Mouse (Mus musculus) left cerebral cortex, postnatal 4 days (tissue): ENCODE data around the gene Ift122. TPM values are rescaled to one million over a fixed set of nuclear protein-coding genes. Genes with fewer than 3 reads are reported as not detected.

Source experiments
- DNase-seq: peaks from one replicate; pipeline ENCODE4 v3.0.0-alpha.2; 2022
- intact Hi-C: fragments of 180-260 bp; cut with DNase I; formaldehyde crosslinking; loops from one replicate; pipeline ENCODE4 v1.15.1; 2025
- total RNA-seq, 2 experiments: library from RNA; stranded (reverse); gene quantifications; 2 replicates each; pipeline ENCODE4 v1.2.3; 2021

Ift122 gene
- total RNA-seq, 2 experiments from 2014 or later = 28.9 to 35.8 TPM

DNA sequence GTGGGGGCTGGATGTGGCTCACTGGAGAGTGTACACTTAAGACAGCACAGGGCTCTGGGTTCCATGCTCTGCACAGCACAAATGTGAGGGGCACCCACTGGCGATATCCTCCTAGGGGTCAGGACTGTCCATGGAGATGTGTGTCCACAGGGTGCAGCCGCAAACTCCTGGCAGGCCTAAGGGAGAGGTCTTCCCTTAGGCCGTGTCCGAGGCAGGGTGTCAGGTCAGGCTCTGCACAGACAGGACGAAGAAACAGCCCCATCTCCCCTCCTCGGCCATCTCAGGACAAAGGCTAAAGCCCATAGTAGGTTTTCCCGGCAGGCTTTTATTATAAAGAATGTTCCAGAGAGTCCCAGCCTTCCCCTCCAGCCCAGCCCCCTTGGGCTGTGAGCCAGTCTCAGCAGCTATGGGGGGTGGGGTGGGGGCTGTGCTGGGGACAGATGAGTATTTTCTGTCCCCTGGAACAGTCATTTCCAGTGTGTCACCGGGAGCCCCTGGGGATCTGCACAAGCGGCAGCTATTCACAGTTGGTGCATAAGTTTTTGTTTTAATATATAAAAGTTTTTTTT, 101.3 kb downstream of the Ift122 start:
- intact Hi-C loops = no loop called here
- DNase-seq = no peak

DNA sequence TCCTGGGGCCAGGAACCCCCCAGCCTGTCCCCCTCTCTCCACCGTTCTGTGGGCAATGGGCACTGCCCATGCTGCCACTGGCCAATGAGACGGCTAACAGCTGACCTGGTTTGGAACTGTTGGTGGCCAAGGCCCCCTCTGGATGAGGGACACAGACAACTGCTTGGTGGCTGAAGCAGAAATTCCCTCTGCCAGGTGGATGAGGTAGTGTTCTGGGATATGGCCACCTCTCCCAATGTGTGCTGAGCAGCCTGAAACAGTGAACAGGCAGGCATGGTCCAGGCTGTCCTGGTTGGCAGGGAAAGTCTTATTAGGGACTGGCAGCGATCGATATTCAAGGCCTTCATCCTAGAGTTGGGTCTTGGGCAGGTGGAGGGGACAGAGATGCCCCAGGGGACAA, 101.9 kb downstream of the Ift122 start:
- intact Hi-C loops = no loop called here
- DNase-seq = no peak

DNA sequence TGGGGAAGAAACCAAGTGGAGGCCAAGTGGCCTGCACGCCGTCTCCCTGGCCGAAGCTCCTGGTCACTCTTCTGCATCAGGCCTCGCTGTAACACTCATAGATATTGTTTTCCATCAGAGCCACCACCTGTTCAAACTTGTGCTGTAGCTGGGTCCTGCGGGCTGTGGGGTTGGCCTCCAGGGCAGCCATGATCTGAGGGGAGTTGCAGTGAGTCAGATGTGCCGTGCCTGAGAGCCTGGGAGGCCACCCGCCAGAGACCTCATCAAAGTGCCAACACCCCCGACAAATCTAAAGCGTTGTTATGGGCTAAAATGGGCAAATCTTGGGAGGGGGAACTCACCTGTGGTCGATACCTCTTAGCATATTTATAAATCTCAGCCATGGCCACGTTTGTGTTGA, 102.4 kb downstream of the Ift122 start:
- intact Hi-C loops = no loop called here
- no peak for DNase-seq

DNA sequence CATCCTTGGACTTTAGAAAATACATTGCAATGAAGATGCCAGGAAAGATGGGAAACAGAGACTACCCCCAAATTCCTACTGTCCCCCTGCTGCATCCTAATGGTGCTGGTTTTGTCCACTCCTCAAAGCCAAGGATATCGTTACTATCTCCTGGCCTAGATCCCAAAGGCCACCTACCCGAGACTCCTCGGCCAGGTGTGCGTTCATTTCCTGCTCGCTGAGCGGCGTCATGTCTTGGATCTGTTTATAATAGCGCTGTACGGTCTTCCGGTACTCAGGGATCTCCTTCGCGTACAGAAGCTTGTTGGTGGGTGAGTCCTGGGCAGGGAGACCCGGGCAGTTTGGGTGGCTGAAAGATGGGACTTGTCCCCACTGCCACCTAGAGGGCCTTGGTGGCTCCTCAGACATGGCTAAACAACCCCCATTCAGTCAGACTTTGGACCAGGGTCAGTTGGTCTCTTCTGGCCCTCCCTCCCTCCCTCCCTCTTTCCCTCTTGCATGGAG, 103.2 kb downstream of the Ift122 start:
- intact Hi-C loops = no loop called here
- no peak for DNase-seq

DNA sequence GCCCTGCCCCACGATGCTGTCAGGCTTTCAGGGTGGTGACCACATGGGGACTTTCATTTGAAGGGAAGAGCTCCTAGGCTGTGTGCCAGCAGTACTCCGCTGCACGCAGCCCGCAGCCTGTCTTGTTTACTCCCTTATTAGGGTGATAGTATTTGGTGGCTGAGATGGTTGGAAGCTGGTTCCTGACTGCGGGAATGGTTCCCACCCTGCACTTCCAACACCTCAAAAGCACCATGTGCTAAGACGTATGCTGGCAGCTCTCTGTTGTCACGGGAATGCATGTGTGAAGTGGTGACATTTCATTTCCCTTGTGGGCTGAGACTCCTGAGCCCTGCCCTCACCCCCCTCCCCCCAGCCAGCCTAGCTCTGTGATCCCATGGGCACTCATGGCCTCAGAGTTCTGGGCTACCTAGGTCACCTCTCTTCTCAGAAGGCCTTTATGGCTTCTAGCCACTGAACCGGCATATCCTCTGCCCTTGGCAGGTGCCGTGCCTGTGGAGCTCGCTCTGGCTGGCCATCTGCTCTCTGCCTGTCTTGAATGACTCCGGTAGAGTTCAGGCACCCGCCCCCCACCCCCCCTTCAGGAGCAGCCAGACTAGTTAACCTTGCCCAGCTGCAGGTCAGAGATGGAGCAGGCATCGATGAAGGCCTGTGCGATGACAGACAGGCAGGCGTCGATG, 103.8 kb downstream of the Ift122 start:
- intact Hi-C loops = no loop called here
- DNase-seq = peak; percentile 72

DNA sequence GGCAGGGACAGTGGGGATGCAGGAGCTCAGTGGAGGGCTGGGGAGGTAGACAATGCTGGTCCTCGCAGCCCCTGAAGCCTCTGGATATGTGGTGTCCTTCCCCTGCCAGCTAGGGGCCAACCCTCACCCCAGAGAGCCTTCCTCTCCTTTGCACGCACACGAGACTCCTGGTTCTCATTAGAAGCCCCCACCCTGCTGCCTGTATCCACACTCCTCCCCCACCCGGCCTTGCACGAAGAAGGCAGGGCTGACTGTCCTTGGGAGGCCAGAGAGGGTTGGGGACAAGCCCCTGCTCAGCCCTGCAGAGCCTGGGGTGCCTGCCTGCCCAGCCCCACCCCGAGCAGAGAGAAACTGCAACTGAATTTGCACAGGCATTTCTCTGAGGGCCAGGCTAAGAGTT, 104.4 kb downstream of the Ift122 start:
- intact Hi-C loops = no loop called here
- no peak for DNase-seq

DNA sequence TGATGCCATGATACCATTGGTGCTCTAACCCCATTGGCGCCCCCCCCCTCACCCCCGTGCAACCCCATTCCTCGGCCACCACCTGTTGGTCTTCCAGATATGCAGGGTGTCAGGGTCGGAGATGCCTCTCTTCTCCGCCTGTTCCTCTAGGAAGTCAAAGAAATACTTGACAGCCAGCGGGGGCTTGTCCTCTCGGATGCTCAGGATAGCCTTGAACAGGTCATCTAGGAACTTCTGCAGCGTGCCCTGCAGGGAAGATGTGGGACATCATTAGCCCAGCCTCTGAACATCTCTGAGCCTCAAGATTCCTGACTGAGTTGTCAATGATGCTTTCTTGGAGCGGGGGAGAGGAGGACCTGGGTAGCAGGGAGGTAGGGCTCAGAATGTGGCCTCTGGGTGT, 105.2 kb downstream of the Ift122 start:
- no peak for DNase-seq
- intact Hi-C loops = no loop called here

DNA sequence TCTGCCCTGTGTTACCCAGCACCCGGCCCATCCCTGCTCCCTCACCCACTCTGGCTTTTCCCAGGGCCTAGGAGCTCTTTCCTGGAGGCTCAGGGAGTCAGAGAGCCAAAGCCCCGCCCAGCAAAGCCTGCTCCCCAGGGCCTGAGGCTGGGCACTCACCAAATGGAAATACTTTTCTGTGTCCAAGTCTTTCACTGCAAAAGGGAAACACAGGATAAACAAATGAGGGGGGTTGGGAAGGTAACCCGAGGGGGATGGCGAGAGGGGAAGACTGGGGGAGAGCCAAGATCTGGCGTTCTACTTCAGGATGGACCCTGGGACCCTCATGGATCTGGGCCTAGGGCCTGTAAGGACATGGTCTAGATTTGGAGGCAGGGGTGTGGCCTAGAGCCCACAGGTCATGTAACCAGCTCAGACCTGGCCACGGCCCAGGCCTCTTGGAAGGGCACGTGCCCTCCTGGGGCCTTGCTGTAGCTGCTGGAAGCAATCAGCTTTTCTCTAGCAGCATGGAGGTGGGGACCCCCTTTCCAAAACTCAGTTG, 106.0 kb downstream of the Ift122 start:
- DNase-seq = peak; percentile 63
- intact Hi-C loops = no loop called here

DNA sequence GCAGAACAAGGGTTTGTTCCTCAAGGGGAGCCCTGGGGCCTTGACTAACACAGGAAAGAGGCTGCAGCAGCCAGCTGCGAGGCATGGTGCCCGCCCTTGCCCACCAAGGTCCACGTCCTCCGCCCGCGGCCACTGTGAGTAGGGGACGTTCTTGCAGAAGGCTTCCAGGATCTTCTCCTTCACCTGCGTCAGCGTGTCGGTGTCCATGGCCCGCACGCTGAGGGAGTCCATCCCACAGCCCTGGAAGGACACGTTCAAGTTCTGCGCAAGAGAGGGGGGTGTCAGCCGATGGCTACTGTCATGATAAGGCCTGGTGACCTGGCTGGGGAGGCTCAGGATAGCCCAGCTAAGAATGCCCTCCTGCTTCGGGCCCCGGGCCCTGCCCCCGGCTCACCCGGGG, 107.1 kb downstream of the Ift122 start:
- intact Hi-C loops = no loop called here

DNA sequence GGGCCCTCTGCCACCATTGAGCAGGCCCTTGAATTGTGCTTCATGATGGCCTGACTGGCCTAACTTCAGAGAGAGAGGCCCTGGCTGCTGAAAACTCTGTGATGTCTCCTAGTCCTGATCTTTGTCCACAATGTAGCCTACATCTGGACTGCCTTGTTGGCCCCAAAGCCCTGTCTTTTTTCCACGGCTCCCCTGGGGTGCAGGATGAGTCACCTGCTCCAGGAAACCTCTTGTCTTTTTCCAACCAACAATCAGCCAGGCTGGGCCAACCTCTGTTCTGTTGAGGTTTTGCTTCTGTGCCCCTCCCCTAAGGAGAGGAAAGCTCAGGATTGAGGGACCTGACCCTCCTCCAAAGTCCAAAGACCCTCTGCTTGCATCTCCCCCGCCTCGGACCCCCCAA, 108.5 kb downstream of the Ift122 start:
- no peak for DNase-seq
- intact Hi-C loops = no loop called here

More for the DNA sequence above, 107.1 kb downstream of the Ift122 start:
- no peak for DNase-seq

DNA sequence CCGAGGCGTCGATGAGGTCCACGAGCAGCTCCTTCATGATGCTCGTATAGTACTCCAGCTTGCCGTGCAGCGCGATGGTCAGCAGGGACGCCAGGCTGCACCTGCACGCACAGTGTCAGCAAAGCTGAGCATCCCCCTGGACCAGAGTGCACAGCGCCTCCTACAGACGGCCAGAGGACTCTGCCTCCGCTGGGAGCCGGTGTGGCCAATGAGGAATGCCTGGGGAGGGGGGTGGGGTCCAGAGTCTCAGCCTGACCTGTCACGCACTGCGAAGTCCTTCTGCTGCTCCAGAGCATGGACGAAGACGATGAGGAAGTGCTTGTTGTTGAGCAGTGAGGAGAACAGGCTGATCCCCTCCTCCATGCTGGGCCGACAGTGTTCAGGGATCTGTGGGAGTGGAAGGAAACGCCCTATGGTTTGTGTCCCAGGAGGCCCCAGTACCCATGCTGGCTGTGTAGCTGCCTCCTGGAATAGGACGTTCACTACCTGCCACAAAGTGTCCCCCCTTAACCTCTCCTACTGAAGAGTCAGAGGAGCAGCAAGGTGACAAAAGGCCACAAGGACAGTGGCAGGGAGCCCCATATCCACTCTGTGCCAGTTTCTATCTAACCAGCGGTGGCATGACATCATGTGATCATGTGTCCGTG, 109.3 kb downstream of the Ift122 start:
- DNase-seq = no peak
- intact Hi-C loops = no loop called here

DNA sequence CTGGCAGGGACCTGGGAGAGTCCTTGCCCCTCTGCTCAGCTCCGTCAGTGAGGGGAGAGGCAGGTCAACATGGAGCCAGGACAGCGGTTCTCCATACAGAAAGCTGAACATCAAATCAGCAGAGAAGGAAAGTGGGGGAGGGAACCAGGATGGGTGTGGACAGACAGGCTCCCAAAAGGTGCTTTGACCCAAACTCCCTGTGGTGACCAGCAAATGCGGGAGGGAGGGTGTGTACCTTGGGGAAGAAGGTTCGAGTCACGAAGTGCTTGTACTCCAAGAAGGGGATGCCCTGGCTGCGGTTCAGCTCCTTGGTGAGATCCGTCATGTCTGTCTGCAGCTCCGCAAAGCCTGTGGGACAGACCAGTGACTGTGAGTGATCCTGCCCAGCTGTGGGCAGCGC, 110.4 kb downstream of the Ift122 start:
- intact Hi-C loops = no loop called here
- DNase-seq = no peak

DNA sequence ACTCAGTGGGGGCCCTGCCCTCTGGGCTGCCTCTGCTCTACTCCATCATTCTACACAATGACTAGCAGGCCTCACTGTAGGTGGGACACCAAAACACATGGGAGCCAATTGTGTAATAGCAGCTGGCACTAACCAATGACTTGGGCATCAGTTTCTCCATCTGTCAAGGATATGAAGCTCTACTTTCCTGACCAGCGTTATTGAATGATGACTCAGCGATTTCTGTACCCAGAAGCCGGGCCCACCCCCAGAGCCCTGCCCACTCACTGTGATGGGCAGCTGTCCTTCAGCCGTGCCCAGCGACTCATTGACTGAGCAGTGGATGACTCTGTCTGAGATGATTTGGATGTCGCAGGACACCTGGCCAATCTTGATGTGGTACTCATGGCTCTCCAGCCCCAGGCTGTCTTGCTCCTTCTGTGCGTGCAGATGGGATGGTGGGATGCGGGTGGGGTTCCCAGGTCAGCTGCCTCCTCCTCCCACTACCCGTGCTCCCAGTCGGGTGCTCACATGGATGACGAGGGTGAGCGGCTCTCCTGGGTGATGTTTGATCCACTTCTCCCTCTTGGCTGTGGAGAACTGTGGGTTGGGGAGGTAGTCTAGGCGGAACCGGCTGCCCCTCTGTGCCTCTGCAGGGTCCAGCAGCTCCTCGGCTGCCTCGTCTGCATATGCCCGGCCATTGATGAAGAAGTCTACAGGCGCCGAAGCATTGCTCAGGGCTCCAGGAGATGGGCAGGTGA, 113.1 kb downstream of the Ift122 start:
- no peak for DNase-seq
- intact Hi-C loops = no loop called here

DNA sequence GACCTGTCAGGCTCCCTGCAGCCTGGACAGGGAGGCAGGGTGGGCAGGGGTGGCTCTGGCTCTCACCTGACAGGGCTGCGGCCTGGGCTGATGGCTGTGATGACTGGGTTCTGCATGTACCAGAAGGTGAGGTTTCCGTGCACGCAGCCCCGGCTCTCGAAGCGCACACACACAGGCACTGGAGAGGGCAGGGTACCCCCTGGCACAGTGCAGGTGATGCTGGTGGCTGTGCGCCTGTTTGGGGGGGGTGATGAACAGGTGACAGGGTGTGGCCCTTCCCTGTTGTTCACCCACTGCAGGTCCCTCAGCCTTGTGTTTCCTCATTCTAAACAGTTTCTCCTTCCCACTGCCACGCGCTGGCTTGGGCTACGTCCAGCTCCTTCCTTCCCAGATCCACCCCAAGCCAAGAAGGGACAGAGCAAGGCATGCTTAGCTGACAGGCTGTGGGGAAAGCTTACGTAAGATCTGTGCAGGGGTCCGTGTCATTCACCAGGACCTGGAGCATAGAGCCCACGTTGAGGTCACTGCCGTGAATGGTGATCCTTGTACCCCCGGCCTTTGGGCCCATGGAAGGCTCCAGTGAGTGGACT, 114.1 kb downstream of the Ift122 start:
- intact Hi-C loops = no loop called here
- DNase-seq = no peak

DNA sequence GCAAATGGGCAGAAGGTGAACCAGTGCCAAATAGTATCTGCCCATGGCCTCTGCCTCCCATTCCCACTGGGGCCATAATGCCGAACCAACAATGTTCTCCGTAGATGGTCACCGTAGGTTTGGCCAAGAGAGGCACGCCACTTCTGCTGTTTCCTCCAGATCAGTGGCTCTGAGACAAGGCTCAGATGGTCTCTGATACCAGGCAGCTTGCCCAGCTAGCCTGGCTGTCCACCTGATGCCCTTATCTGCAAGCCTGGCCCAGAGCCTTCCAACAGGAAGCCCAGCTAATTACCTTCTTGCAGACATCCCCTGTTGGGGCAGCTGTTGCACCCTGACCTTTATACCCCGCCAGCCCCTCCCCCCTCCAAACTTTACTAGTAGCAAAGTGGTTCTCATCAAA, 114.8 kb downstream of the Ift122 start:
- intact Hi-C loops = no loop called here
- DNase-seq = peak; percentile 80

DNA sequence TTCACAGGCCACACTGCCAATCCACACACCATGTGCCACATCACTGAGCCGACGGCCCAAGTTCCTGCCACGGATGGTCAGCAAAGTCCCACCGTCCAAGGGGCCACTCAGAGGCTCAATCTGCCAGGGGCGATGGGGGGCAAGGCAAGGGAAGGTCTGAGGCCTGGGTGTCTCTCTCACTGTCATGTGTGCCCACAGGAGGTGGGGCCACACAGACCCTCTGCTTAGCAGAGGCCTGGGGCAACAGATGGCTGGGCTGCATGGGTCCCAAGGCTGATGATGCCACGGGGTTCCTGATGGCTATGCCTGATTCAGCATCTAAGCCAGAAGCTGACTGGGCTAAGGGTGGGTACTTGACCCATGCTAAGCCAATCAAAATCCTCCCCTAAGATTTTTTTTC, 115.4 kb downstream of the Ift122 start:
- intact Hi-C loops = no loop called here
- peak; percentile 66 for DNase-seq

DNA sequence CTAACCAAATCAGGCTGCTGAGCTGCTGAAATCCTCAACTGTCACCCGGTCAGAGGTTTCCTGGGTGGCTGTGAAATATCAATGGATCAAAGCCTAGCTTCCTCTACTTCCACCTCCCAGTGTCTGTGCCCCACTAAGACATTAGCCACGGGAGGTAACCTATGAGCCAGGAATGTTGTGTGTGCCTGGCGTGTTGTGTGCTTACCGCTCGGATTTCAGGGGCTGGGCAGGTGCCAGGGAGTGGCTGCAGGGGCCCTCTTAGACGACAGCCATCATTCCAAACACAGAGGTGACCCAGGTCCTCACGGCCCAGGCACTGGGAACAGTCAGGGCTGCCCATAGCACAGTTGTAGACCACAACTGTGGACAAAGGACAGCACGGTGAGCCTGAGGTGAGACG, 115.8 kb downstream of the Ift122 start:
- DNase-seq = no peak
- intact Hi-C loops = no loop called here

DNA sequence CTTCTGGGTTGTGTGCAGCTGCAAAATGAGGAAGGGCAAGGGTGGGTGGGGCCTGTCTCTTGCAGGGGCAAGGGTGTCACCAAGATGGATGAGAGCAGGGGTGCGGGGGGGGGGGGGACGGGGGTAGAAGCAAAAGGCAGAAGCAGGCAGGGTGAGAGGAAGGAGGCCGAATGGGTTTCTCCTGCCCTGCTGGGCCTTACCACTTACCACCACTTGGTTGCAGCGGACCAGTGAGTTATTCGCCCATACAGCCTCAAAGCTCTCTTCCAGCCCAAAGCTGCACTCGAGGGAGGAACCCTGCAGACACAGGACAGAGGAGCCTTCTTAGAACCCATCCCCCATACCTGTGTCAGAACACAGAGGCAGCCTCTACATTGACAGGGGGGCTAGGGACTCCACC, 116.7 kb downstream of the Ift122 start:
- intact Hi-C loops = no loop called here
- no peak for DNase-seq

DNA sequence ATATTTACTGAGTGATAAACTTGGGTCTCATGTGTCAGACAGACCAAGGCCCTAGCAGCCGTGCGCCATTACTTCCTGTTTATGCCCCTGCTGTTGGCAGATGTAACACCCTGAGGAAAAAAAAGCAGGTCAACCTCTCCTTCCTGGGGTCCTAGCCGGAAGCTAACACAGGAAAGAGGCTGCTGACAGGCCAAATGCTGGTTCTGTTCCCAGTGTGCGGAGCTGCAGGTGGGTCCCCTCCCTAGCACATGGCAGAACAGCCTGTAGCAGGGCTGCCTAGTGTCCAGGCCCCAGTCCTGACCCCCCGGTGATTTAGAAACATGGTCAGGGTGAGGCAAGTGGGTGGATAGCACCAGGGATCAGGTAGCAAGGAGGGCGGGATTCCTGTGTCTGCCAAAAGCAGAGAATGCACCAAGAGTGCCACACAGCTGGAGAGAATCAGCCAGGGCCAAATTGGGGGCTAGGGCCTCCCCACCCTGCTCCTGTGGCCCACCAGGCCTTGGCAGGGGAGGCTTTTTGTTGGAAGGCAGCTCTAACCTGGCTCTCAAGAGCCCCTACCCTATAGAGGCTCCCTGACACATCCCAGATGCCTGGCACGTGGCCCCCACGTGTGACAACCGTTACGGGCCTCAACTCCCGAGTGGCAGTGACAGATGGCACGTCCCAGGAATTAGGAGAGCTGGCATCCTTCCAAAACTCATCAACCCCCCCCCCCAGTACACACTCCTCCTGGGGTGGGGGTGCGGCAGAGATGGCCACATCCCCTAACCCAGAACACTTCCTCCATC, 118.2 kb downstream of the Ift122 start:
- intact Hi-C loops = no loop called here

More for the DNA sequence above, 118.2 kb downstream of the Ift122 start:
- peak; percentile 68 for DNase-seq
